Mouse (Mus musculus) lung, postnatal 0 days (tissue): ENCODE measurements around the gene Bex6. TPM values are rescaled to one million over a fixed set of nuclear protein-coding genes. Genes with fewer than 3 reads are reported as not detected.
A peak's percentile ranks its signal among the peaks of the same experiment; 100 is the strongest.

Experiments
- ATAC-seq: fragments of 200-750 bp; cut with Nextera tagmentation; 2 replicates; pipeline ENCODE4 v1.8.0; 2017; ENCODE audit warnings: moderate library complexity
- DNase-seq: peaks from one replicate; pipeline ENCODE4 v3.0.0-alpha.2; 2016; ENCODE audit warnings: low spot score
- H3K27ac ChIP-seq: fragments of 300-500 bp; sonication (generic); 2 replicates; pipeline ENCODE4 v1.5.1; 2014; ENCODE audit warnings: antibody characterized with exemption, mild to moderate bottlenecking, low read length, mixed read lengths
- H3K27me3 ChIP-seq: fragments of 300-500 bp; sonication (generic); replicated peaks from 2 replicates; pipeline ENCODE4 v1.6.1; 2014; ENCODE audit warnings: low read length, mixed read lengths; ENCODE audit not compliant: insufficient read depth
- H3K36me3 ChIP-seq: fragments of 300-500 bp; sonication (generic); 2 replicates; pipeline ENCODE4 v1.6.1; 2014; ENCODE audit warnings: low read length, mixed read lengths; ENCODE audit not compliant: insufficient read depth
- H3K4me1 ChIP-seq: fragments of 300-500 bp; sonication (generic); 2 replicates; pipeline ENCODE4 v1.6.1; 2014; ENCODE audit warnings: antibody characterized with exemption, low read depth, low read length, mixed read lengths; ENCODE audit not compliant: insufficient read depth
- H3K4me2 ChIP-seq: fragments of 300-500 bp; sonication (generic); replicated peaks from 2 replicates; pipeline ENCODE4 v1.6.1; 2014; ENCODE audit warnings: low read depth, mild to moderate bottlenecking, low read length, moderate library complexity, mixed read lengths
- H3K4me3 ChIP-seq: fragments of 300-500 bp; sonication (generic); 2 replicates; pipeline ENCODE4 v1.5.1; 2014; ENCODE audit warnings: low read depth, low read length
- H3K9ac ChIP-seq: fragments of 300-500 bp; sonication (generic); replicated peaks from 2 replicates; pipeline ENCODE4 v1.6.1; 2014; ENCODE audit warnings: low read depth, mild to moderate bottlenecking
- H3K9me3 ChIP-seq: fragments of 300-500 bp; sonication (generic); 2 replicates; pipeline ENCODE4 v1.6.1; 2016; ENCODE audit warnings: low read length, mixed read lengths
- CTCF ChIP-seq: IDR thresholded peaks from 2 replicates; pipeline ENCODE4 v1.5.1; 2016; ENCODE audit warnings: antibody characterized with exemption, mild to moderate bottlenecking
- EP300 ChIP-seq: IDR thresholded peaks from 2 replicates; pipeline ENCODE4 v1.6.1; 2016; ENCODE audit warnings: antibody characterized with exemption, mild to moderate bottlenecking, control low read depth
- WGBS: fragments of 180-500 bp; shearing (Covaris S2); extraction: QIAGEN DNeasy Blood & Tissue Kit; methylation state at CpG from one replicate; pipeline ENCODE4 v1.1.7; 2014; 5-methylcytosine and 5-hydroxymethylcytosine counted together
- polyA plus RNA-seq: library from polyadenylated mRNA; unstranded; fragments of >200 nt; fragmentation: Nextera tagmentation; extraction: Ambion mirVana; gene quantifications from 2 replicates; pipeline ENCODE4 v1.2.1, GENCODE M21; 2015

The Bex6 gene
- 0.18 TPM in 1 of 2 replicates, not detected in the other for polyA plus RNA-seq

DNA sequence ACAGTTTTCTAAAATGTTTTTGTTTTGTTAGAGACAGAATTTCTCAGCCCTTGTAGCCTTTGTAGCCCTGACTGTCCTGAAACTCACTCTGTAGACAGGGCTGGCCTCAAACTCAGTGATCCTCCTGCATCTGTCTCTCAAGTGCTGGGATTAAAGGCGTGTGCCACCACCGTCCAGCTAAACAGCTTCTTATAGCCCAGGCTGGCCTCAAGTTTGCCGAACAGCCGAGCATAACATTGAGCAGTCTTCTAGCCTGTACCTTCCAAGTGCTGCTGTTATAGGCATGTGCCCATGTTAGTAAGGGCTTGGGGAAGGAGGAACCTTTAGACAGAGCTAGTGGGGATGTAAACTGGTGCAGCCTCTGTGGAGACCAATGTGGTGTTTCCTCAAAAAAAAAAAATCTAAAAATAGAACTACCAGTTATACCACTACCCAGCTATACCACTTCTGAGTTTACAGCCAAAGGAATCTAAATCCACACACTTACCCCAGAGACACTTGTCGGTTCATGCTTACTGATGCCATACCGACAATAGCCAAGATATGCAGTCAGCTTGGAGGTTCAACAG lies at the start of gene Bex6:
Bex6 (plus strand) TSS at position 491 of the 569 bp plus-strand sequence.
- Histone ChIP-seq H3K4me1 (no peaks in the 10 kb centered on the region), H3K4me3 (no peak within 1 kb of the TSS), H3K4me2 (no peak within 1 kb of the TSS), H3K27me3 (no peaks in the 10 kb centered on the region), H3K9ac (no peak within 1 kb of the TSS), H3K9me3 (no peaks in the 10 kb centered on the region), H3K36me3 (no peaks in the 10 kb centered on the region), H3K27ac (no peak within 1 kb of the TSS)
- WGBS, result 74% methylated on average over 6 of the region's 6 CpGs
- no peak for DNase-seq
- TF ChIP-seq CTCF, result no peak
- no peak for TF ChIP-seq EP300
- ATAC-seq, result no peak

DNA sequence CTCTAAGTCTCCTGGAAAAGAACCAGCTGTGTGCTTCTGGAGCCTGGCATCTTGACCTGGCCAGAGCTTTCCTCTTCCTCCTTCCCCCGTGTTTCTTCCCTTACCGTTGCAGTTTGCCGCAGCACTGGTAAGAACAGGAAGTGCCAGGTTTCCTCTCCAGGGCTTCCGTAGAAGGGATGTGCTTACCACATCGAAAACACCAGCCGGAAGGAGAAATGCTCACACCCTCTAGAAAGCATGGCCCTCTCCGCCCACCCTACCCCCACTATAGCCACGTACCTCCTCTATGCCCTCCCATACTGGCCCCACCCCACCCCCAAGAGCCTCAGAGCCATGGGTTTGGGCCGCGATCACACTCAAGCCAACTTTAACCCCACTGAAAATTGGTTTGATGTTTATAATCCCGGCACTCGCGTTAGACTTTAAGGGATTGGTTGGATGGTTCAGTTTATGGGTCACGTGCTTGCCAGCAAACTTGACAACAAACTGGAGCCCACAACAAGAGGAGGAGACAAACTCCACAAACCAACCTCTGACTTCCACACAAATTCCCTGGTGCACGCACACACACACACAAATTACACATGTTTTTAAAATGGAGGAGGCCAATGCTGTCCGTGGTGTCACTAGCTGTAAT lies 49.3 kb upstream of the Bex6 start:
- H3K4me1 ChIP-seq, result no peaks in the 10 kb centered on the region; the same call in 1 of the 2 replicates
- H3K27me3 ChIP-seq, result no peaks in the 10 kb centered on the region
- H3K4me3 ChIP-seq, result peak overlapping the region; percentile 17; the same call in 1 of the 2 replicates
- H3K9ac ChIP-seq, result no peak overlapping the region
- 45% methylated on average over 16 of the region's 16 CpGs for WGBS
- H3K27ac ChIP-seq, result peak overlapping the region; percentile 85
- no peaks in the 10 kb centered on the region for H3K36me3 ChIP-seq
- no peaks in the 10 kb centered on the region for H3K9me3 ChIP-seq
- peak overlapping the region; percentile 48 for H3K4me2 ChIP-seq
- TF ChIP-seq EP300 (peak; percentile 91), CTCF (no peak)
- ATAC-seq, result peak; percentile 91
- peak; percentile 87 for DNase-seq

DNA sequence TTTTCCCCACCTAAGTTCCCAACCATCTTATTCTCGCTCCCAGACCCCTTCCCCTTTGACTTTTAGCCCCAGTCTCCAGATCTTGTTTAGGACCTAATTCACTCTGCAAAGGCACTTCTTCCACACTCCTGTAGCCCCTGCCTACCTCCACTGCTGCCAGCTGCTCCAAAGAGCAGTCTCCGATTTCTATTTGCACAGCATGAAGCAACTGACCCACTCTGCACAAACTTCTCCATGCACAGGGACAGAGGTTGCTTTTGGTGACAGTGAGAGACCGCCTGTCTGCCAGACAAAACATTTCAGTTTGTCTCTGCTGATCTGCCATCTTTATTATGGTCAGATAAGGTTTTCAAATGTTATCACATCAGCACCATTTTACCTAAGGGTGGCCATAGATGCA lies 46.5 kb upstream of the Bex6 start:
- no peaks in the 10 kb centered on the region for H3K36me3 ChIP-seq
- 64% methylated on average over 3 of the region's 3 CpGs for WGBS
- TF ChIP-seq CTCF, result no peak
- TF ChIP-seq EP300, result no peak
- H3K4me3 ChIP-seq, result no peak overlapping the region
- H3K27ac ChIP-seq, result no peak overlapping the region
- DNase-seq (no peak), ATAC-seq (no peak)
- H3K4me1 ChIP-seq, result no peaks in the 10 kb centered on the region; the same call in 1 of the 2 replicates
- H3K9me3 ChIP-seq, result no peaks in the 10 kb centered on the region
- no peak overlapping the region for H3K4me2 ChIP-seq
- no peaks in the 10 kb centered on the region for H3K27me3 ChIP-seq
- no peak overlapping the region for H3K9ac ChIP-seq

DNA sequence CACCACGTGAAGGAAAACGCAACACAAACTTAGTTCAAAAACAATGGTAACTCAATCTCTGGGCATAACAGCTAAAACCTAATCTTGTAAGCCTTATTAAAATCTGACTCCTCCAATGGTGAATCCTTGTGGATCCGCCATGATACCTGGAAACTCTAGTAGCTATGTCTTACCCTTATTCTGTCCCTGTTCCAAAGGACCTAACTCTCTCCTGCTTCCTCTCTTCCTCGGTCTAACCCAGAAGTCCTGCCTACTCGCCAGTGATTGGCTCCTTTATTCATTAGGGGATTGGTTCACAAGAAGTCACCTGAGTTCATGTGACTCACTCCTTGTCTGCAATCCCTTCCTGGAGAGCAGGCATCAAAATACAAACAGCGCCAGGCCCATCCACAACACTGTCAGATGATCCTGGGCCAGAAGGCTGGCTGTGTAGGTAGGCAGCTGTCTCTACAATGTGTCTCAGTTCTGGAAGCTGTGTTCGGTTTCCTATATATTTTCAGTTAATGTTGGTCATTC lies 43.7 kb upstream of the Bex6 start:
- Histone ChIP-seq H3K36me3 (no peaks in the 10 kb centered on the region), H3K4me3 (no peak overlapping the region), H3K9me3 (no peaks in the 10 kb centered on the region), H3K4me2 (no peak overlapping the region), H3K9ac (no peak overlapping the region), H3K27ac (no peak overlapping the region), H3K27me3 (no peaks in the 10 kb centered on the region), H3K4me1 (no peaks in the 10 kb centered on the region)
- 81% methylated on average over 7 of the region's 7 CpGs for WGBS
- ATAC-seq, result no peak
- TF ChIP-seq CTCF (no peak), EP300 (no peak)
- DNase-seq, result no peak

DNA sequence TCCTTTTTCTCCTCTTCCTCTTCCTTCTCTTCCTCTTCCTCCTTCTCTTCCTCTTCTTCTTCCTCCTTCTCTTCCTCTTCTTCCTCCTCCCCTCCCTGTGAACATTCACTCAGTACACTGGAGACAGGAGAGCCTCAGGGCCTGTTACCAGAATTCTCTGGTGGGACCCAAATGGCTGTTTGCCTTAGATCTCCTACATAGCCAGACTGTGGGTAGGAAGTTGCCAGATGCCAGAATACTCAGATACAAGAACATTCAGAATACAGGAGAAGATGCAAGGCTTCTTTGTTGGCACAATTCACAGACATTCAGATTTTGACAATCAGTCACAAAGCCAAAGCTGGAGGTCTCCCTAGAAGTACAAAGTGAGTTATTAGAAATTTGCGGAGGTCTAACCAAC lies 40.7 kb upstream of the Bex6 start:
- peaks cover 12% of the 10 kb centered on the region for H3K36me3 ChIP-seq
- no peaks in the 10 kb centered on the region for H3K4me1 ChIP-seq
- no peak overlapping the region for H3K9ac ChIP-seq
- H3K27ac ChIP-seq, result no peak overlapping the region
- WGBS, result 69% methylated on average over 1 of the region's 1 CpGs
- H3K27me3 ChIP-seq, result no peaks in the 10 kb centered on the region
- DNase-seq, result no peak
- no peak for ATAC-seq
- no peak overlapping the region for H3K4me3 ChIP-seq
- no peaks in the 10 kb centered on the region for H3K9me3 ChIP-seq
- no peak overlapping the region for H3K4me2 ChIP-seq
- TF ChIP-seq CTCF (no peak), EP300 (no peak)

DNA sequence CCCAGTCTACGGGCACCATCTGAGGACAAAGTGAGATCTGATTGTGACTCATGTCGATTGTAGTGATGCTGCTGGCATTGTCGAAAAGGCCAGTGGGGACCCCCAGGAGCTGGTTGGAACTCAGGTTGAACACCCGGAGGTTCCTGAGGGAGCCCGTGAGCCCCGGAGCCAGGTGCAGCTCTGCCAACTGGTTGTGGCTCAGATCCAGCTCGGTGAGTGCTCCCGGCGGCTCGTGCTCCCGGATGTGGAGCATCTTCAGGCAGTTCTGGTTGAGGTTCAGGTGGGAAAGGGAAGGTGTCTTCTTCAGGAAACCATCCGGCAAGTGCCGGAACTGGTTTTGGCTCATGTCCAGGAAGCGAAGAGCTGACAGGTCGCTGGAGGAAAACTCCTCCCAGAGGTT lies 35.9 kb upstream of the Bex6 start:
- DNase-seq, result no peak
- TF ChIP-seq EP300, result no peak
- no peak for TF ChIP-seq CTCF
- H3K36me3 ChIP-seq, result peaks cover 19% of the 10 kb centered on the region
- no peaks in the 10 kb centered on the region for H3K9me3 ChIP-seq
- H3K4me1 ChIP-seq, result no peaks in the 10 kb centered on the region
- H3K4me2 ChIP-seq, result no peak overlapping the region
- no peak for ATAC-seq
- WGBS, result 94% methylated on average over 15 of the region's 15 CpGs
- no peak overlapping the region for H3K4me3 ChIP-seq
- no peaks in the 10 kb centered on the region for H3K27me3 ChIP-seq
- H3K27ac ChIP-seq, result no peak overlapping the region
- no peak overlapping the region for H3K9ac ChIP-seq
